17 mouse cellular contexts compared by ENCODE assay signal in genomic region chr3:145210166-145210565, GRCm38 (mm10).
"Had no signal": no experiment of that assay in that cellular context is flagged by ENCODE, and none has a peak within 500 bp of the region (broad histone marks: within the 10 kb centered on the region; RNA-seq: fewer than 3 reads in every experiment).

No protein-coding gene starts in this region.

- H3K9me3 ChIP-seq: lung, embryonic 15.5 days; midbrain, embryonic 10.5 days; midbrain, embryonic 12.5 days; midbrain, embryonic 15.5 days; neural tube, embryonic 12.5 days had no signal

- H3K4me3 ChIP-seq: lung, embryonic 15.5 days; midbrain, embryonic 10.5 days; midbrain, embryonic 12.5 days; midbrain, embryonic 15.5 days; neural tube, embryonic 12.5 days had no signal

- H3K4me1 ChIP-seq: lung, embryonic 15.5 days; midbrain, embryonic 10.5 days; midbrain, embryonic 12.5 days; midbrain, embryonic 15.5 days; neural tube, embryonic 12.5 days had no signal

- H3K36me3 ChIP-seq: lung, embryonic 15.5 days; midbrain, embryonic 10.5 days; midbrain, embryonic 12.5 days; midbrain, embryonic 15.5 days; neural tube, embryonic 12.5 days had no signal

- H3K4me2 ChIP-seq: lung, embryonic 15.5 days; midbrain, embryonic 12.5 days; midbrain, embryonic 15.5 days; neural tube, embryonic 12.5 days had no signal

- DNase-seq: liver, postnatal 0 days; lung, adult 2 months; lung, postnatal 14 days; lung, postnatal 36 days; right cerebral cortex, postnatal 25 days; right cerebral cortex, postnatal 4 days; spleen, adult 18-20 months; thymus, adult 18-20 months; thymus, postnatal 14 days; thymus, postnatal 36 days had no signal

- H3K27me3 ChIP-seq: lung, embryonic 15.5 days; midbrain, embryonic 12.5 days; midbrain, embryonic 15.5 days; neural tube, embryonic 12.5 days had no signal

- ATAC-seq: liver, postnatal 0 days; lung, postnatal 0 days; midbrain, embryonic 15.5 days had no signal

- H3K27ac ChIP-seq: lung, embryonic 15.5 days; macrophage; midbrain, embryonic 10.5 days; midbrain, embryonic 12.5 days; midbrain, embryonic 15.5 days; neural tube, embryonic 12.5 days had no signal

- H3K9ac ChIP-seq: liver, postnatal 0 days; lung, embryonic 15.5 days; midbrain, embryonic 12.5 days; midbrain, embryonic 15.5 days; neural tube, embryonic 12.5 days had no signal
